Mouse (Mus musculus): ENCODE data around the gene Rab4b. TPM values are rescaled to one million over a fixed set of nuclear protein-coding genes. Genes with fewer than 3 reads are reported as not detected.

Rab4b gene
- polyA plus RNA-seq, 1 experiment: 55.9 TPM

GRCm38 (mm10) chr7:27160921-27161320 lies 17.8 kb downstream of the Rab4b start:
- Histone ChIP-seq H3K36me3 (ENCODE audit: control insufficient read depth, insufficient read depth, low read length) (no peaks in the 10 kb centered on the region; the same call in 1 of the 2 replicates), H3K4me1 (ENCODE audit: control insufficient read depth, insufficient read depth, low read length) (peaks cover 31% of the 10 kb centered on the region), H3K27ac (ENCODE audit: insufficient read depth, low read depth, low read length) (no peak overlapping the region), H3K4me3 (ENCODE audit: insufficient read depth, low read depth, low read length) (no peak overlapping the region), H3K27me3 (replicated peaks; ENCODE audit: control insufficient read depth, insufficient read depth, low read length) (no peaks in the 10 kb centered on the region)
- WGBS: 78% methylated on average over 3 of the region's 3 CpGs
- no peak for DNase-seq
- TF ChIP-seq POLR2A (IDR thresholded peaks at IDR 0.05; ENCODE audit: low read depth, low read length) (no peak), CTCF (conservative IDR thresholded peaks at IDR 0.05; ENCODE audit: insufficient read depth, insufficient read length, low read depth, low read length) (no peak)

GRCm38 (mm10) chr7:27159882-27160281 lies 18.8 kb downstream of the Rab4b start:
- peak overlapping the region; percentile 51; the same call in 1 of the 2 replicates for H3K27ac ChIP-seq (ENCODE audit: insufficient read depth, low read depth, low read length)
- H3K27me3 ChIP-seq (replicated peaks; ENCODE audit: control insufficient read depth, insufficient read depth, low read length): no peaks in the 10 kb centered on the region
- no peak overlapping the region for H3K4me3 ChIP-seq (ENCODE audit: insufficient read depth, low read depth, low read length)
- DNase-seq: peak; percentile 95
- H3K36me3 ChIP-seq (ENCODE audit: control insufficient read depth, insufficient read depth, low read length): no peaks in the 10 kb centered on the region; the same call in 1 of the 2 replicates
- 7% methylated on average over 8 of the region's 8 CpGs for WGBS
- peaks cover 28% of the 10 kb centered on the region for H3K4me1 ChIP-seq (ENCODE audit: control insufficient read depth, insufficient read depth, low read length)
- TF ChIP-seq CTCF (conservative IDR thresholded peaks at IDR 0.05; ENCODE audit: insufficient read depth, insufficient read length, low read depth, low read length): peak; percentile 90
- TF ChIP-seq POLR2A (IDR thresholded peaks at IDR 0.05; ENCODE audit: low read depth, low read length): no peak

GRCm38 (mm10) chr7:27159256-27159655 lies 19.4 kb downstream of the Rab4b start:
- peaks cover 22% of the 10 kb centered on the region for H3K4me1 ChIP-seq (ENCODE audit: control insufficient read depth, insufficient read depth, low read length)
- WGBS: 92% methylated on average over 6 of the region's 6 CpGs
- TF ChIP-seq CTCF (conservative IDR thresholded peaks at IDR 0.05; ENCODE audit: insufficient read depth, insufficient read length, low read depth, low read length) (no peak), POLR2A (IDR thresholded peaks at IDR 0.05; ENCODE audit: low read depth, low read length) (no peak)
- no peak overlapping the region for H3K4me3 ChIP-seq (ENCODE audit: insufficient read depth, low read depth, low read length)
- H3K27ac ChIP-seq (ENCODE audit: insufficient read depth, low read depth, low read length): no peak overlapping the region
- no peaks in the 10 kb centered on the region for H3K27me3 ChIP-seq (replicated peaks; ENCODE audit: control insufficient read depth, insufficient read depth, low read length)
- no peak for DNase-seq
- no peaks in the 10 kb centered on the region for H3K36me3 ChIP-seq (ENCODE audit: control insufficient read depth, insufficient read depth, low read length)

- no peaks in the 10 kb centered on the region for H3K36me3 ChIP-seq (ENCODE audit: control insufficient read depth, insufficient read depth, low read length)
- H3K27ac ChIP-seq (ENCODE audit: insufficient read depth, low read depth, low read length): no peak overlapping the region
- H3K27me3 ChIP-seq (replicated peaks; ENCODE audit: control insufficient read depth, insufficient read depth, low read length): no peaks in the 10 kb centered on the region
- peaks cover 23% of the 10 kb centered on the region for H3K4me1 ChIP-seq (ENCODE audit: control insufficient read depth, insufficient read depth, low read length)
- no peak for DNase-seq
- WGBS: 92% methylated on average over 9 of the region's 9 CpGs
- no peak overlapping the region for H3K4me3 ChIP-seq (ENCODE audit: insufficient read depth, low read depth, low read length)
- TF ChIP-seq CTCF (conservative IDR thresholded peaks at IDR 0.05; ENCODE audit: insufficient read depth, insufficient read length, low read depth, low read length): no peak
- no peak for TF ChIP-seq POLR2A (IDR thresholded peaks at IDR 0.05; ENCODE audit: low read depth, low read length)
Observed at GRCm38 (mm10) chr7:27158171-27158570, 20.5 kb downstream of the Rab4b start.

- Histone ChIP-seq H3K27ac (ENCODE audit: insufficient read depth, low read depth, low read length) (no peak overlapping the region), H3K4me3 (ENCODE audit: insufficient read depth, low read depth, low read length) (no peak overlapping the region)
- WGBS: 82% methylated on average over 13 of the region's 13 CpGs
Observed at GRCm38 (mm10) chr7:27156005-27156404, 22.7 kb downstream of the Rab4b start.

GRCm38 (mm10) chr7:27153205-27153764 lies 25.4 kb downstream of the Rab4b start, which contains the start of gene Cyp2t4:
Gene Cyp2t4, plus strand, starts transcription at chr7:27153714.
- WGBS: 26% methylated on average over 10 of the region's 10 CpGs
- H3K36me3 ChIP-seq (ENCODE audit: control insufficient read depth, insufficient read depth, low read length): no peaks in the 10 kb centered on the region
- TF ChIP-seq POLR2A (IDR thresholded peaks at IDR 0.05; ENCODE audit: low read depth, low read length) (no peak), CTCF (conservative IDR thresholded peaks at IDR 0.05; ENCODE audit: insufficient read depth, insufficient read length, low read depth, low read length) (no peak)
- H3K27ac ChIP-seq (ENCODE audit: insufficient read depth, low read depth, low read length): no peak within 1 kb of the TSS
- 0 out of 2 replicates have a peak, but pooled peaks cover 5% of the 10 kb centered on the region for H3K4me1 ChIP-seq (ENCODE audit: control insufficient read depth, insufficient read depth, low read length)
- no peak within 1 kb of the TSS for H3K4me3 ChIP-seq (ENCODE audit: insufficient read depth, low read depth, low read length)
- peak; percentile 76 for DNase-seq
- H3K27me3 ChIP-seq (replicated peaks; ENCODE audit: control insufficient read depth, insufficient read depth, low read length): no peaks in the 10 kb centered on the region

More at GRCm38 (mm10) chr7:27156005-27156404, 22.7 kb downstream of the Rab4b start:
- Histone ChIP-seq H3K4me1 (ENCODE audit: control insufficient read depth, insufficient read depth, low read length) (peaks cover 12% of the 10 kb centered on the region), H3K36me3 (ENCODE audit: control insufficient read depth, insufficient read depth, low read length) (no peaks in the 10 kb centered on the region), H3K27me3 (replicated peaks; ENCODE audit: control insufficient read depth, insufficient read depth, low read length) (no peaks in the 10 kb centered on the region)
- TF ChIP-seq CTCF (conservative IDR thresholded peaks at IDR 0.05; ENCODE audit: insufficient read depth, insufficient read length, low read depth, low read length) (no peak), POLR2A (IDR thresholded peaks at IDR 0.05; ENCODE audit: low read depth, low read length) (no peak)
- no peak for DNase-seq

- no peak for DNase-seq
- no peaks in the 10 kb centered on the region for H3K36me3 ChIP-seq (ENCODE audit: control insufficient read depth, insufficient read depth, low read length)
- no peaks in the 10 kb centered on the region for H3K4me1 ChIP-seq (ENCODE audit: control insufficient read depth, insufficient read depth, low read length)
- no peak overlapping the region for H3K27ac ChIP-seq (ENCODE audit: insufficient read depth, low read depth, low read length)
- no peak overlapping the region for H3K4me3 ChIP-seq (ENCODE audit: insufficient read depth, low read depth, low read length)
- TF ChIP-seq POLR2A (IDR thresholded peaks at IDR 0.05; ENCODE audit: low read depth, low read length) (no peak), CTCF (conservative IDR thresholded peaks at IDR 0.05; ENCODE audit: insufficient read depth, insufficient read length, low read depth, low read length) (no peak)
- H3K27me3 ChIP-seq (replicated peaks; ENCODE audit: control insufficient read depth, insufficient read depth, low read length): no peaks in the 10 kb centered on the region
- 28% methylated on average over 8 of the region's 8 CpGs for WGBS
Observed at GRCm38 (mm10) chr7:27136410-27136996, 42.2 kb downstream of the Rab4b start.
